Mouse (Mus musculus) CH12.LX (cell line): ENCODE measurements around the gene Wfdc6a.

Source experiments
- RAD21 ChIP-seq: IDR thresholded peaks from 2 replicates; pipeline ENCODE4 v1.6.1; 2011; ENCODE audit warnings: low read depth, mild to moderate bottlenecking, low read length, improper control_type of control experiment, moderate library complexity
- ZC3H11A ChIP-seq: IDR thresholded peaks from 2 replicates; pipeline ENCODE4 v1.6.1; 2012; ENCODE audit warnings: low read depth, mild to moderate bottlenecking, inconsistent platforms, low read length, improper control_type of control experiment

GRCm38 (mm10) chr2:164549338-164549737, 35.9 kb downstream of the Wfdc6a start:
- no peak for TF ChIP-seq RAD21
- TF ChIP-seq ZC3H11A: no peak
